ENCODE assay signal across 8 mouse cellular contexts in the genomic region with DNA sequence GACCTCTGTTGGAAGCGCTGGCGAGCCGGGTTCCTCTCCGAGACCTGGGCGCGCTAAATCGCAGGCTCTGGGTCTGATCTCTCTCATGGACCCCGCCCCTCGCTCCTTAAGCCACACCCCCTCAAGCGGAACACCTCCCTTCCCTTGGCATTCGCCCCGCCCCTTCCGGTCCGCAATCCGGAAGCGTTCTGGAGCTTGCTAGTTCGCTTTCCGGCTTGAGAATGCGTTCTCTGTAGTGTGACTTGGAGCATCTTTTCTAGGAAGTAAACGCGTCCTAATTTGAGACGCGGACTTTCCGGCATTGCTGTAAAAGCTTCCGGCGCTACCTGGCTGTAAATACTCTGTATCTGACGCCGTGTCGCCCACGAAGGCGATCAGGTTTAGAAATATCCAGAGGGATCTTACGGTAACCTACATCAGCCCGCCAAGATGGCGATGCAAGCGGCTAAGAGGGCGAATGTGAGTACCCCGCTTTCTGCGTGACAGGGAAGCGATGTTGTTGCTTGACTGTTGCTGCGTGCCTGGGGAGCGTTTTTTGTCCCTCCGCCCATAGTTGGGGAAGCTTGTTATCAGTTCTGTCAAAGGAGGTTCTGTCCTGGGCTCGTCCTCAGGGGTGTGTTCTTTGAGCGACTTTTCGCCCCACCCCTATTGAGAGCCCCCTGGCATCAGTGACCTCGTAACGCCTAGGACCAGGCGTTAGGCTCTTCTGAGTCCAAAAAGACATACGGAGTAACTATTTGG. TPM values are rescaled to one million over a fixed set of nuclear protein-coding genes. Genes with fewer than 3 reads are reported as not detected.
DNase-seq lines count a peak whose midpoint lies in the region; ATAC-seq and TF ChIP-seq lines count a peak whose summit lies in the region.

TSS of gene Sf3b6 (plus strand) at position 184 of the 741 bp plus-strand sequence.

- peak within 1 kb of the TSS; percentile 98 for H3K4me2 ChIP-seq in forebrain, embryonic 16.5 days (ENCODE audit: low read length)
- peak within 1 kb of the TSS; percentile 78 for H3K4me2 ChIP-seq in lung, embryonic 14.5 days

- peak within 1 kb of the TSS; percentile 77 for H3K27ac ChIP-seq in forebrain, embryonic 16.5 days (ENCODE audit: low read length)
- peak within 1 kb of the TSS; percentile 89 for H3K27ac ChIP-seq in layer of hippocampus, adult 2 months
- H3K27ac ChIP-seq in lung, embryonic 14.5 days (ENCODE audit: low read depth) = peak within 1 kb of the TSS; percentile 82
- H3K27ac ChIP-seq in olfactory bulb, adult 2 months (ENCODE audit: insufficient read depth, low read depth, low read length) = peak within 1 kb of the TSS; percentile 40; the same call in 1 of the 2 replicates
- H3K27ac ChIP-seq in thymus, adult 2 months (ENCODE audit: control insufficient read depth, insufficient read depth, low read length) = peak within 1 kb of the TSS; percentile 69

- H3K9ac ChIP-seq in forebrain, embryonic 16.5 days (replicated peaks; ENCODE audit: low read depth, low read length) = peak within 1 kb of the TSS; percentile 75
- H3K9ac ChIP-seq in lung, embryonic 14.5 days = peak within 1 kb of the TSS; percentile 73

- DNase-seq in G1E (ENCODE audit: low spot score) = peak; percentile 89
- peak; percentile 98 to 99 for DNase-seq in cerebellum, adult 18-20 months
- DNase-seq in heart, postnatal 36 days = peak; percentile 98 to 99
- peak; percentile 98 to 99 for DNase-seq in layer of hippocampus, adult 2 months (ENCODE audit: low spot score in 2 of 2)
- peak; percentile 98 for DNase-seq in lung, embryonic 14.5 days
- DNase-seq in thymus, adult 2 months = peak; percentile 100

- peaks cover 13% of the 10 kb centered on the region for H3K27me3 ChIP-seq in G1E (ENCODE audit: insufficient read depth, low read length)
- no peaks in the 10 kb centered on the region for H3K27me3 ChIP-seq in forebrain, embryonic 16.5 days (replicated peaks; ENCODE audit: control insufficient read depth, insufficient read depth, low read length)
- no peaks in the 10 kb centered on the region for H3K27me3 ChIP-seq in lung, embryonic 14.5 days (ENCODE audit: insufficient read depth, low read length)
- no peaks in the 10 kb centered on the region for H3K27me3 ChIP-seq in thymus, adult 2 months (ENCODE audit: control insufficient read depth, insufficient read depth, low read length)

- peaks cover 23% of the 10 kb centered on the region for H3K4me1 ChIP-seq in G1E (ENCODE audit: insufficient read depth, low read depth, low read length)
- peaks cover 19% of the 10 kb centered on the region for H3K4me1 ChIP-seq in forebrain, embryonic 16.5 days (replicated peaks; ENCODE audit: control insufficient read depth, insufficient read depth, low read length)
- H3K4me1 ChIP-seq in lung, embryonic 14.5 days (ENCODE audit: insufficient read depth) = no peaks in the 10 kb centered on the region
- H3K4me1 ChIP-seq in olfactory bulb, adult 2 months (ENCODE audit: control insufficient read depth, insufficient read depth, low read length) = peaks cover 4% of the 10 kb centered on the region
- H3K4me1 ChIP-seq in thymus, adult 2 months (replicated peaks; ENCODE audit: control insufficient read depth, insufficient read depth, low read length) = peaks cover 2% of the 10 kb centered on the region; the same call in 1 of the 2 replicates

- H3K9me3 ChIP-seq in G1E (replicated peaks) = no peaks in the 10 kb centered on the region
- H3K9me3 ChIP-seq in forebrain, embryonic 16.5 days (ENCODE audit: control insufficient read depth, low read length) = no peaks in the 10 kb centered on the region
- no peaks in the 10 kb centered on the region for H3K9me3 ChIP-seq in lung, embryonic 14.5 days (ENCODE audit: low read depth, low read length)

- ATAC-seq in G1E (ENCODE audit: extremely low read depth, insufficient number of reproducible peaks, low FRiP score, poor library complexity, severe bottlenecking) = peak; percentile 97
- peak; percentile 99 for ATAC-seq in forebrain, embryonic 16.5 days
- ATAC-seq in lung, embryonic 14.5 days (ENCODE audit: insufficient read depth) = peak; percentile 98

- H3K36me3 ChIP-seq in G1E (replicated peaks) = peaks cover 35% of the 10 kb centered on the region
- peaks cover 10% of the 10 kb centered on the region; the same call in 1 of the 2 replicates for H3K36me3 ChIP-seq in forebrain, embryonic 16.5 days (ENCODE audit: control insufficient read depth, insufficient read depth)
- peaks cover 20% of the 10 kb centered on the region for H3K36me3 ChIP-seq in lung, embryonic 14.5 days (ENCODE audit: insufficient read depth)
- H3K36me3 ChIP-seq in thymus, adult 2 months (ENCODE audit: control insufficient read depth, insufficient read depth, low read length) = peaks cover 17% of the 10 kb centered on the region

- TF ChIP-seq POLR2A in olfactory bulb, adult 2 months (IDR thresholded peaks at IDR 0.05; ENCODE audit: insufficient read depth, low read depth, low read length) = peak; percentile 82
- TF ChIP-seq POLR2A in thymus, adult 2 months (IDR thresholded peaks at IDR 0.05; ENCODE audit: control insufficient read depth, extremely low read depth, insufficient read depth, low read length, poor library complexity) = peak; percentile 63

- H3K4me3 ChIP-seq in G1E (ENCODE audit: low read depth, low read length) = peak within 1 kb of the TSS; percentile 89
- H3K4me3 ChIP-seq in forebrain, embryonic 16.5 days (replicated peaks; ENCODE audit: low read length) = peak within 1 kb of the TSS; percentile 85
- peak within 1 kb of the TSS; percentile 99 for H3K4me3 ChIP-seq in layer of hippocampus, adult 2 months
- H3K4me3 ChIP-seq in lung, embryonic 14.5 days (ENCODE audit: low read depth, low read length) = peak within 1 kb of the TSS; percentile 86
- H3K4me3 ChIP-seq in olfactory bulb, adult 2 months (ENCODE audit: insufficient read depth, low read depth, low read length) = peak within 1 kb of the TSS; percentile 97
- peak within 1 kb of the TSS; percentile 87 for H3K4me3 ChIP-seq in thymus, adult 2 months (ENCODE audit: control insufficient read depth, insufficient read depth, low read length)

- intact Hi-C loops in heart, postnatal 36 days (cut with DNase I) = loop anchor here (1.0 to 2.0 kb wide), 3 partner anchors 25 to 99 kb away; partner anchors contain the start of genes Atad2b, Fam228b and Pfn4

- TF ChIP-seq CTCF in G1E (IDR thresholded peaks at IDR 0.05; ENCODE audit: low read depth, low read length) = no peak
- 0 out of 2 replicates have a peak, but pooled peaks have one; percentile 4 for TF ChIP-seq CTCF in layer of hippocampus, adult 2 months (conservative IDR thresholded peaks at IDR 0.05)
- TF ChIP-seq CTCF in lung, embryonic 14.5 days (IDR thresholded peaks at IDR 0.05; ENCODE audit: low read depth) = no peak
- no peak for TF ChIP-seq CTCF in olfactory bulb, adult 2 months (IDR thresholded peaks at IDR 0.05; ENCODE audit: insufficient read depth, low read depth, low read length)
- TF ChIP-seq CTCF in thymus, adult 2 months (IDR thresholded peaks at IDR 0.05; ENCODE audit: borderline replicate concordance, control insufficient read depth, extremely low read depth, insufficient read depth, low read length, poor library complexity) = no peak

- WGBS in forebrain, embryonic 16.5 days = under 1% methylated on average over 49 of the region's 49 CpGs
- under 1% methylated on average over 49 of the region's 49 CpGs for WGBS in lung, embryonic 14.5 days
- WGBS in olfactory bulb, adult 2 months = under 1% methylated on average over 49 of the region's 49 CpGs
- under 1% methylated on average over 49 of the region's 49 CpGs for WGBS in thymus, adult 2 months

RNA-seq across cellular contexts. Expression of gene Sf3b6, which starts in this region (rescaled TPM):
- total RNA-seq in G1E (2014; fragmentation: Nextera tagmentation) (44.4 and 65.1 TPM in 2 replicates), G1E (2017) (185 and 193 TPM in 2 replicates)
- 6.1 and 8.2 TPM in 2 replicates for polyA plus RNA-seq in G1E (2012)
- 233 and 243 TPM in 2 replicates for polyA plus RNA-seq in forebrain, embryonic 16.5 days (2015; fragmentation: Nextera tagmentation; extraction: Ambion mirVana)
- 10 to 100 TPM; 41.8 to 46.9 TPM for total RNA-seq in heart, postnatal 36 days (2021)
- total RNA-seq in layer of hippocampus, adult 2 months (2021) = 10 to 100 TPM; 89.4 to 91.4 TPM
- 258 and 261 TPM in 2 replicates for polyA plus RNA-seq in lung, embryonic 14.5 days (2014; fragmentation: Nextera tagmentation; extraction: Ambion mirVana)
- not detected in 2 replicates for polyA plus RNA-seq in olfactory bulb, adult 2 months (2012; ENCODE audit: insufficient read depth, insufficient read length, low replicate concordance, missing spikeins)
- polyA plus RNA-seq in thymus, adult 2 months (2012; rRNA removed) = 134 and 153 TPM in 2 replicates

Comparison
In these comparisons a context has a peak if more than half of its experiments do, and no peak if none do; other contexts are left out.
1. Peak in every context shown above with its lines: DNase-seq, ATAC-seq, H3K4me3 ChIP-seq and H3K27ac ChIP-seq.